Mouse (Mus musculus) heart, adult 11 months (tissue): ENCODE results near the gene B230307C23Rik.
A peak's percentile ranks its signal among the peaks of the same experiment; 100 is the strongest.
"Not testable (repeated sequence)": the region's sequence is repeated elsewhere in the genome, so short reads cannot be mapped to it uniquely, and the experiment has no call there.

ENCODE experiments used
- DNase-seq: peaks from one replicate; pipeline ENCODE4 v3.0.0; 2022

Gene B230307C23Rik

GRCm38 (mm10) chr16:97996616-97997382 lies at the start of gene B230307C23Rik:
Gene B230307C23Rik (plus strand): TSS chr16:97997315.
- DNase-seq: peak; percentile 100

- peak; percentile 55 for DNase-seq
These were observed 48.3 kb upstream of the B230307C23Rik start for GRCm38 (mm10) chr16:97948836-97949235.

- DNase-seq: no peak
These were observed 47.1 kb upstream of the B230307C23Rik start for GRCm38 (mm10) chr16:97950061-97950460.

GRCm38 (mm10) chr16:97952371-97952770 lies 44.7 kb upstream of the B230307C23Rik start:
- DNase-seq: peak; percentile 80

GRCm38 (mm10) chr16:97952801-97953200 lies 44.3 kb upstream of the B230307C23Rik start:
- DNase-seq: peak; percentile 87

GRCm38 (mm10) chr16:97953300-97953699 lies 43.8 kb upstream of the B230307C23Rik start:
- peak; percentile 39 for DNase-seq

GRCm38 (mm10) chr16:97956011-97956410 lies 41.1 kb upstream of the B230307C23Rik start:
- DNase-seq: peak; percentile 66

- peak; percentile 94 for DNase-seq
These were observed 39.5 kb upstream of the B230307C23Rik start for GRCm38 (mm10) chr16:97957626-97958025.

GRCm38 (mm10) chr16:97958401-97958973 lies 38.6 kb upstream of the B230307C23Rik start:
- DNase-seq: peak; percentile 19

GRCm38 (mm10) chr16:97960348-97960747 lies 36.8 kb upstream of the B230307C23Rik start:
- DNase-seq: no peak

GRCm38 (mm10) chr16:97961381-97962150 lies 35.5 kb upstream of the B230307C23Rik start:
- no peak for DNase-seq

- DNase-seq: peak; percentile 100
These were observed 34.8 kb upstream of the B230307C23Rik start, which contains the start of the genes C2cd2 and Zbtb21 for GRCm38 (mm10) chr16:97962151-97962948. Gene C2cd2 (minus strand): TSS chr16:97962598. Gene Zbtb21 (minus strand): TSS chr16:97962622.

GRCm38 (mm10) chr16:97963956-97964540 lies 33.1 kb upstream of the B230307C23Rik start:
- DNase-seq: peak; percentile 79

- DNase-seq: no peak
These were observed 19.8 kb upstream of the B230307C23Rik start for GRCm38 (mm10) chr16:97977277-97977676.

- DNase-seq: no peak
These were observed 19.4 kb upstream of the B230307C23Rik start for GRCm38 (mm10) chr16:97977722-97978121.

- no peak for DNase-seq
These were observed 15.8 kb upstream of the B230307C23Rik start for GRCm38 (mm10) chr16:97981362-97981761.

GRCm38 (mm10) chr16:97984589-97984988 lies 12.5 kb upstream of the B230307C23Rik start:
- peak; percentile 9 for DNase-seq

GRCm38 (mm10) chr16:97991517-97991916 lies 5.6 kb upstream of the B230307C23Rik start:
- peak; percentile 24 for DNase-seq

- not testable (repeated sequence) for DNase-seq
These were observed 4.6 kb upstream of the B230307C23Rik start for GRCm38 (mm10) chr16:97992477-97992876.

- DNase-seq: peak; percentile 97
These were observed 1.1 kb upstream of the B230307C23Rik start for GRCm38 (mm10) chr16:97995849-97996615.

GRCm38 (mm10) chr16:97997383-97997731 lies 242 bp downstream of the B230307C23Rik start:
- not testable (repeated sequence) for DNase-seq
